ENCODE assay signal across 19 mouse cellular contexts in genomic region chr15:62265484-62265937, GRCm38 (mm10).
DNase-seq lines count a peak whose midpoint lies in the region; ATAC-seq and TF ChIP-seq lines count a peak whose summit lies in the region.
"Had no signal": no experiment of that assay in that cellular context is flagged by ENCODE, and none has a peak within 500 bp of the region (broad histone marks: within the 10 kb centered on the region; RNA-seq: fewer than 3 reads in every experiment).

No protein-coding gene starts in this region.

- H3K4me1 ChIP-seq in liver, postnatal 0 days (ENCODE audit: insufficient read depth), result peaks cover 8% of the 10 kb centered on the region; the same call in 1 of the 2 replicates
- H3K4me1 ChIP-seq: limb, embryonic 15.5 days; midbrain, embryonic 13.5 days had no signal

- no peak for TF ChIP-seq CTCF in liver, postnatal 0 days (IDR thresholded peaks at IDR 0.05; ENCODE audit: low read depth)

- 0 out of 2 replicates have a peak, but pooled peaks have one; percentile 4 for ATAC-seq in liver, postnatal 0 days
- peak; percentile 82 for ATAC-seq in inflammation-experienced regulatory T-cells, adult 6 months
- ATAC-seq: hindbrain, postnatal 0 days; midbrain, embryonic 13.5 days had no signal

- H3K4me3 ChIP-seq in liver, postnatal 0 days (ENCODE audit: low read depth, low read length), result no peak overlapping the region
- H3K4me3 ChIP-seq: heart, embryonic 10.5 days; limb, embryonic 15.5 days; midbrain, embryonic 13.5 days had no signal

- no peaks in the 10 kb centered on the region for H3K27me3 ChIP-seq in liver, postnatal 0 days (ENCODE audit: insufficient read depth, low read length)
- H3K27me3 ChIP-seq: limb, embryonic 15.5 days; midbrain, embryonic 13.5 days had no signal

- TF ChIP-seq EP300 in liver, postnatal 0 days (IDR thresholded peaks at IDR 0.05; ENCODE audit: low read depth), result no peak

- no peak overlapping the region for H3K27ac ChIP-seq in liver, postnatal 0 days (ENCODE audit: low read depth)
- H3K27ac ChIP-seq: heart, embryonic 10.5 days; hindbrain, postnatal 0 days; limb, embryonic 15.5 days; midbrain, embryonic 13.5 days; stomach, postnatal 0 days had no signal

- WGBS in liver, postnatal 0 days (ENCODE audit: insufficient replicate concordance), result 65% methylated on average over 4 of the region's 4 CpGs

- intact Hi-C loops in gastrocnemius, postnatal 36 days (cut with DNase I), result no loop called here

- H3K4me2 ChIP-seq in liver, postnatal 0 days (ENCODE audit: low read depth, low read length), result no peak overlapping the region
- H3K4me2 ChIP-seq: limb, embryonic 15.5 days; lung, embryonic 14.5 days; midbrain, embryonic 13.5 days had no signal

- DNase-seq in liver, postnatal 0 days, result no peak
- no peak for DNase-seq in liver
- peak; percentile 53 to 69 for DNase-seq in kidney, postnatal 36 days
- DNase-seq in gastrocnemius, postnatal 36 days, result no peak
- no peak for DNase-seq in MN1 (ENCODE audit: low spot score)
- no peak for DNase-seq in frontal cortex, postnatal 14 days (ENCODE audit: low spot score in 2 of 2)
- DNase-seq: cerebellum, postnatal 25 days; gastrocnemius, postnatal 10 days; heart, postnatal 14 days; layer of hippocampus, adult 9-11 months; lung, embryonic 14.5 days; right cerebral cortex, postnatal 4 days; thymus, postnatal 36 days had no signal

- H3K9me3 ChIP-seq in liver, postnatal 0 days (ENCODE audit: low read length), result no peaks in the 10 kb centered on the region
- H3K9me3 ChIP-seq: heart, embryonic 10.5 days; limb, embryonic 15.5 days; midbrain, embryonic 13.5 days had no signal

- no peak overlapping the region; the same call in 1 of the 2 replicates for H3K9ac ChIP-seq in liver, postnatal 0 days (replicated peaks)
- H3K9ac ChIP-seq: limb, embryonic 15.5 days; lung, embryonic 14.5 days; midbrain, embryonic 13.5 days had no signal

- no peaks in the 10 kb centered on the region for H3K36me3 ChIP-seq in liver, postnatal 0 days (replicated peaks; ENCODE audit: insufficient read depth, low read length)
- H3K36me3 ChIP-seq: heart, embryonic 10.5 days; limb, embryonic 15.5 days; midbrain, embryonic 13.5 days had no signal

Comparison
In these comparisons a context has a peak if more than half of its experiments do, and no peak if none do; other contexts are left out.
1. DNase-seq: peak in kidney, postnatal 36 days (2 of 2); none in liver, postnatal 0 days (single experiment), liver (single experiment), gastrocnemius, postnatal 36 days (0 of 2), MN1 (single experiment) and frontal cortex, postnatal 14 days (0 of 2).